Mouse (Mus musculus): ENCODE data around the gene Irf2. TPM values are rescaled to one million over a fixed set of nuclear protein-coding genes. Genes with fewer than 3 reads are reported as not detected.

The Irf2 gene
- total and polyA plus RNA-seq, 2 experiments from 2014 or later = 3.3 to 9.5 TPM

DNA sequence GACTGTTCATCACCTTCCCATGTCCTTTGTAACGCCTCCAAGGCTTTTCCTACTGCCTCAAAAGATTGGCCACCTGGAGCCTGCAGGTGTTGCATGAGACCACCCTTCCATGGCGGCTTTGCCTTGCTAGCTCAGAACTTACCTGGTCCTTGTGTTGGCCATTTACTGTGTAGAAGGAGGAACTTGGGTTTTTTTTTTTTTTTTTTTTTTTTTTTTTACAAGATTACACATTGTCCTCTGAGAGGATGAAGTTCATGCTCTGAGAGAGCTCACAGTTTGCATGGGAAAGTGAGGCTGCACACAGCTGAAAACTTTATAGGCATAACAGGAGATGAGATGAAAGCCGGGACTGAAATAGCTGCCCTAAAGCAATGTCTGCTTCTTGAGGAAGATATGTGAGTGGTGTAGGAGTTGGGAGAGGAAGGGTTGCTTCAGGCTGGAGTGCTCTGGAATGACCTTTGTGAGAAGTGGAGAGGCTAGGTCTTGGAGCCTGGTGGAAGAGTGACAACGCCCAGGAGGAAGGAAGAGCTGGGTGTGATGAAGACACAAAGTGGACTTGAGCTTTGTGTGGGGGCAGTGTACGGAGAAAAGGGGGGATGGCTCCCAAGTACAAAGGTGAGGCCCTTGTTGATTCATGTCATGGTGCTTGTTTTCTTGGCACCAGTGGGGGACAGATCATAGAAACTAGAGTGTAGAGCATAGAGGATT, 52.3 kb downstream of the Irf2 start:
- H3K4me2 ChIP-seq (ENCODE audit: low read depth, low read length, poor library complexity, severe bottlenecking) = no peak overlapping the region
- H3K9me3 ChIP-seq (ENCODE audit: low read length) = no peaks in the 10 kb centered on the region
- WGBS = 83% methylated on average over 5 of the region's 5 CpGs
- H3K27me3 ChIP-seq (ENCODE audit: insufficient read depth, low read length) = no peaks in the 10 kb centered on the region
- H3K4me3 ChIP-seq (ENCODE audit: low read depth, low read length) = no peak overlapping the region
- H3K36me3 ChIP-seq (ENCODE audit: insufficient read depth, low read length) = no peaks in the 10 kb centered on the region
- ATAC-seq (ENCODE audit: low FRiP score) (no peak), DNase-seq (ENCODE audit: low spot score) (no peak)
- no peaks in the 10 kb centered on the region for H3K4me1 ChIP-seq (ENCODE audit: insufficient read depth, low read length)
- H3K27ac ChIP-seq (ENCODE audit: low read depth, low read length) = no peak overlapping the region
- TF ChIP-seq CTCF (IDR thresholded peaks at IDR 0.05) = no peak
- no peak overlapping the region for H3K9ac ChIP-seq (replicated peaks; ENCODE audit: low read length, poor library complexity, severe bottlenecking)

GRCm38 (mm10) chr8:46792653-46793052, 53.1 kb downstream of the Irf2 start:
- DNase-seq (ENCODE audit: low spot score) (no peak), ATAC-seq (ENCODE audit: low FRiP score) (no peak)
- no peak overlapping the region for H3K4me2 ChIP-seq (ENCODE audit: low read depth, low read length, poor library complexity, severe bottlenecking)
- no peak for TF ChIP-seq CTCF (IDR thresholded peaks at IDR 0.05)
- H3K27me3 ChIP-seq (ENCODE audit: insufficient read depth, low read length) = no peaks in the 10 kb centered on the region
- no peak overlapping the region for H3K4me3 ChIP-seq (ENCODE audit: low read depth, low read length)
- WGBS = 86% methylated on average over 2 of the region's 2 CpGs
- H3K9ac ChIP-seq (replicated peaks; ENCODE audit: low read length, poor library complexity, severe bottlenecking) = no peak overlapping the region
- no peaks in the 10 kb centered on the region for H3K36me3 ChIP-seq (ENCODE audit: insufficient read depth, low read length)
- no peaks in the 10 kb centered on the region for H3K9me3 ChIP-seq (ENCODE audit: low read length)
- H3K27ac ChIP-seq (ENCODE audit: low read depth, low read length) = no peak overlapping the region
- H3K4me1 ChIP-seq (ENCODE audit: insufficient read depth, low read length) = no peaks in the 10 kb centered on the region

- H3K4me2 ChIP-seq (ENCODE audit: low read depth, low read length, poor library complexity, severe bottlenecking) = no peak overlapping the region
- TF ChIP-seq CTCF (IDR thresholded peaks at IDR 0.05) = no peak
- no peak overlapping the region for H3K4me3 ChIP-seq (ENCODE audit: low read depth, low read length)
- no peaks in the 10 kb centered on the region for H3K4me1 ChIP-seq (ENCODE audit: insufficient read depth, low read length)
- DNase-seq (ENCODE audit: low spot score) (no peak), ATAC-seq (ENCODE audit: low FRiP score) (no peak)
- 96% methylated on average over 14 of the region's 14 CpGs for WGBS
- H3K27ac ChIP-seq (ENCODE audit: low read depth, low read length) = no peak overlapping the region
- H3K9me3 ChIP-seq (ENCODE audit: low read length) = no peaks in the 10 kb centered on the region
- H3K27me3 ChIP-seq (ENCODE audit: insufficient read depth, low read length) = no peaks in the 10 kb centered on the region
- H3K36me3 ChIP-seq (ENCODE audit: insufficient read depth, low read length) = no peaks in the 10 kb centered on the region
- H3K9ac ChIP-seq (replicated peaks; ENCODE audit: low read length, poor library complexity, severe bottlenecking) = no peak overlapping the region
Observed at GRCm38 (mm10) chr8:46793248-46793647, 53.7 kb downstream of the Irf2 start.

- Histone ChIP-seq H3K9me3 (ENCODE audit: low read length) (no peaks in the 10 kb centered on the region), H3K27me3 (ENCODE audit: insufficient read depth, low read length) (no peaks in the 10 kb centered on the region), H3K4me1 (ENCODE audit: insufficient read depth, low read length) (no peaks in the 10 kb centered on the region), H3K36me3 (ENCODE audit: insufficient read depth, low read length) (no peaks in the 10 kb centered on the region), H3K4me2 (ENCODE audit: low read depth, low read length, poor library complexity, severe bottlenecking) (no peak overlapping the region), H3K27ac (ENCODE audit: low read depth, low read length) (no peak overlapping the region), H3K4me3 (ENCODE audit: low read depth, low read length) (no peak overlapping the region), H3K9ac (replicated peaks; ENCODE audit: low read length, poor library complexity, severe bottlenecking) (no peak overlapping the region)
- no peak for DNase-seq (ENCODE audit: low spot score)
- WGBS = 67% methylated on average over 5 of the region's 5 CpGs
- TF ChIP-seq CTCF (IDR thresholded peaks at IDR 0.05) = no peak
- ATAC-seq (ENCODE audit: low FRiP score) = no peak
Observed at GRCm38 (mm10) chr8:46794317-46794716, 54.8 kb downstream of the Irf2 start.

DNA sequence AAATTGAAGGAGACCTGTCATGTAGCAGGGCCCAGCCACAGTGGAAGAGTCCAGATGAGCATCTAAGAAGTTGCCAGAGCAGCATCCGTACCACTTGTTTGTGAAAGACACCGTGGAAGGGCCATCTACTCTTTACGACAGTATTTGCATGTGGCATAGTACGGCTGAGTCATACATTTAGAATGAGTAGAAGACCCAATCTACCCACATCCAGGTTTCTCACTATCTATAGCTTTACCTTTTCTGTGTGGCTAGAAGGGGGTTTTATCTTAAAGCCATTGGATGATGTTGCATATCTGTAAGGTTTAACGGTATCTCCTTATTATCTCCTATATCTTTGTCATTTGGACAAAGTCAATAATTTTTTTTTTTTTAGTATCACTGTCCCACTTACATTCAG, 59.7 kb downstream of the Irf2 start:
- Histone ChIP-seq H3K4me3 (ENCODE audit: low read depth, low read length) (no peak overlapping the region), H3K4me2 (ENCODE audit: low read depth, low read length, poor library complexity, severe bottlenecking) (no peak overlapping the region), H3K9ac (replicated peaks; ENCODE audit: low read length, poor library complexity, severe bottlenecking) (no peak overlapping the region), H3K27ac (ENCODE audit: low read depth, low read length) (no peak overlapping the region), H3K36me3 (ENCODE audit: insufficient read depth, low read length) (no peaks in the 10 kb centered on the region), H3K9me3 (ENCODE audit: low read length) (no peaks in the 10 kb centered on the region), H3K27me3 (ENCODE audit: insufficient read depth, low read length) (no peaks in the 10 kb centered on the region), H3K4me1 (ENCODE audit: insufficient read depth, low read length) (no peaks in the 10 kb centered on the region)
- TF ChIP-seq CTCF (IDR thresholded peaks at IDR 0.05) = no peak
- DNase-seq (ENCODE audit: low spot score) (no peak), ATAC-seq (ENCODE audit: low FRiP score) (no peak)
- WGBS = 97% methylated on average over 5 of the region's 5 CpGs

DNA sequence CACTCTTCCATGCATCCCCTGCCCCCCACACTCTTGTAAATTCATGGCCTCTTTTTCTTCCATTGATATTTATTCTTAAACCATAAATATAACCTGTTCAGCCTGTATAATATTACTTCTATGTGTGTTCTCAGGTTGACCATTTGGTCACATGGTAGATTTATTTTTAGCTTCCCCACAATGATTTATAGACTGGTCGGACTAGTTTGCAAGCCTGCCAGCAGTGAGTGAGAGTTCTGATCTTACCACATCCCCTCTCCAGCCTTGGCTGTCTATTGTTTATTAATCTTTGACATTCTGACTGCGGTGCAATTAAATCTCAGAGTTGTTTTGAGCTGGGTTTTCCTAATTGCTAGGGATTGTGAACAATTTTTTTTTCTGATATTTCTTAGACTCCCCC, 60.2 kb downstream of the Irf2 start:
- no peak for TF ChIP-seq CTCF (IDR thresholded peaks at IDR 0.05)
- 80% methylated on average over 2 of the region's 2 CpGs for WGBS

More for the DNA sequence above, 60.2 kb downstream of the Irf2 start:
- Histone ChIP-seq H3K27me3 (ENCODE audit: insufficient read depth, low read length) (no peaks in the 10 kb centered on the region), H3K9ac (replicated peaks; ENCODE audit: low read length, poor library complexity, severe bottlenecking) (no peak overlapping the region), H3K4me2 (ENCODE audit: low read depth, low read length, poor library complexity, severe bottlenecking) (no peak overlapping the region), H3K27ac (ENCODE audit: low read depth, low read length) (no peak overlapping the region), H3K4me1 (ENCODE audit: insufficient read depth, low read length) (no peaks in the 10 kb centered on the region), H3K9me3 (ENCODE audit: low read length) (no peaks in the 10 kb centered on the region), H3K4me3 (ENCODE audit: low read depth, low read length) (no peak overlapping the region), H3K36me3 (ENCODE audit: insufficient read depth, low read length) (no peaks in the 10 kb centered on the region)
- no peak for ATAC-seq (ENCODE audit: low FRiP score)
- no peak for DNase-seq (ENCODE audit: low spot score)

Data from midbrain, postnatal 0 days (tissue).